Mouse (Mus musculus): ENCODE measurements around the gene Ammecr1. TPM values are rescaled to one million over a fixed set of nuclear protein-coding genes. Genes with fewer than 3 reads are reported as not detected.
A peak's percentile ranks its signal among the peaks of the same experiment; 100 is the strongest.

The Ammecr1 gene
- total and polyA plus RNA-seq, 2 experiments from 2014 or later = 2.2 to 2.8 TPM

- H3K4me3 ChIP-seq (ENCODE audit: low read depth, low read length) = no peak overlapping the region
- TF ChIP-seq CTCF (IDR thresholded peaks at IDR 0.05) = peak; percentile 56
- H3K4me2 ChIP-seq (ENCODE audit: low read depth, low read length, poor library complexity, severe bottlenecking) = no peak overlapping the region
- no peaks in the 10 kb centered on the region for H3K27me3 ChIP-seq (ENCODE audit: insufficient read depth, low read length)
- ATAC-seq (ENCODE audit: low FRiP score) = no peak
- no peaks in the 10 kb centered on the region for H3K36me3 ChIP-seq (ENCODE audit: insufficient read depth, low read length)
- H3K9ac ChIP-seq (replicated peaks; ENCODE audit: low read length, poor library complexity, severe bottlenecking) = no peak overlapping the region
- no peaks in the 10 kb centered on the region for H3K9me3 ChIP-seq (ENCODE audit: low read length)
- H3K4me1 ChIP-seq (ENCODE audit: insufficient read depth, low read length) = no peaks in the 10 kb centered on the region
- peak; percentile 56 for DNase-seq (ENCODE audit: low spot score)
- H3K27ac ChIP-seq (ENCODE audit: low read depth, low read length) = no peak overlapping the region
- 28% methylated on average over 10 of the region's 10 CpGs for WGBS
Measured at GRCm38 (mm10) chrX:142806620-142807061, 159.9 kb downstream of the Ammecr1 start.

GRCm38 (mm10) chrX:142806126-142806525 is 160.4 kb downstream of the Ammecr1 start:
- no peak for ATAC-seq (ENCODE audit: low FRiP score)
- no peak overlapping the region for H3K9ac ChIP-seq (replicated peaks; ENCODE audit: low read length, poor library complexity, severe bottlenecking)
- 80% methylated on average over 6 of the region's 6 CpGs for WGBS
- H3K36me3 ChIP-seq (ENCODE audit: insufficient read depth, low read length) = no peaks in the 10 kb centered on the region
- H3K9me3 ChIP-seq (ENCODE audit: low read length) = no peaks in the 10 kb centered on the region
- no peak for TF ChIP-seq CTCF (IDR thresholded peaks at IDR 0.05)
- no peak for DNase-seq (ENCODE audit: low spot score)
- no peak overlapping the region for H3K4me3 ChIP-seq (ENCODE audit: low read depth, low read length)
- no peaks in the 10 kb centered on the region for H3K4me1 ChIP-seq (ENCODE audit: insufficient read depth, low read length)
- no peak overlapping the region for H3K27ac ChIP-seq (ENCODE audit: low read depth, low read length)
- H3K27me3 ChIP-seq (ENCODE audit: insufficient read depth, low read length) = no peaks in the 10 kb centered on the region
- no peak overlapping the region for H3K4me2 ChIP-seq (ENCODE audit: low read depth, low read length, poor library complexity, severe bottlenecking)

- Histone ChIP-seq H3K4me1 (ENCODE audit: insufficient read depth, low read length) (no peaks in the 10 kb centered on the region), H3K9me3 (ENCODE audit: low read length) (no peaks in the 10 kb centered on the region), H3K9ac (replicated peaks; ENCODE audit: low read length, poor library complexity, severe bottlenecking) (no peak overlapping the region), H3K4me2 (ENCODE audit: low read depth, low read length, poor library complexity, severe bottlenecking) (no peak overlapping the region), H3K36me3 (ENCODE audit: insufficient read depth, low read length) (no peaks in the 10 kb centered on the region), H3K27ac (ENCODE audit: low read depth, low read length) (no peak overlapping the region), H3K27me3 (ENCODE audit: insufficient read depth, low read length) (no peaks in the 10 kb centered on the region), H3K4me3 (ENCODE audit: low read depth, low read length) (no peak overlapping the region)
- WGBS = 84% methylated on average over 3 of the region's 3 CpGs
- ATAC-seq (ENCODE audit: low FRiP score) (no peak), DNase-seq (ENCODE audit: low spot score) (peak; percentile 81)
- TF ChIP-seq CTCF (IDR thresholded peaks at IDR 0.05) = no peak
Measured at GRCm38 (mm10) chrX:142804596-142804995, 161.9 kb downstream of the Ammecr1 start.

Small RNA genes within 50 kb of the gene (microRNA-seq; reads per million reads assigned to microRNA genes)
- gene Gm44351 (ENCODE audit: borderline number of aligned reads) = not detected

Other genes with a start within 250 kb of the Ammecr1 start
- gene Rtl9, start 132.9 kb upstream of the Ammecr1 start, total RNA-seq (2014; rRNA removed) = 3.1 and 3.5 TPM in 2 replicates
- gene Rtl9, start 132.9 kb upstream of the Ammecr1 start, polyA plus RNA-seq (2015; fragmentation: Nextera tagmentation; extraction: Ambion mirVana) = 1.1 and 1.4 TPM in 2 replicates